Mouse (Mus musculus): ENCODE measurements around the gene Itga9. TPM values are rescaled to one million over a fixed set of nuclear protein-coding genes. Genes with fewer than 3 reads are reported as not detected.

Itga9 gene
- polyA plus RNA-seq, 1 experiment from 2014 or later = 5.9 TPM

DNA sequence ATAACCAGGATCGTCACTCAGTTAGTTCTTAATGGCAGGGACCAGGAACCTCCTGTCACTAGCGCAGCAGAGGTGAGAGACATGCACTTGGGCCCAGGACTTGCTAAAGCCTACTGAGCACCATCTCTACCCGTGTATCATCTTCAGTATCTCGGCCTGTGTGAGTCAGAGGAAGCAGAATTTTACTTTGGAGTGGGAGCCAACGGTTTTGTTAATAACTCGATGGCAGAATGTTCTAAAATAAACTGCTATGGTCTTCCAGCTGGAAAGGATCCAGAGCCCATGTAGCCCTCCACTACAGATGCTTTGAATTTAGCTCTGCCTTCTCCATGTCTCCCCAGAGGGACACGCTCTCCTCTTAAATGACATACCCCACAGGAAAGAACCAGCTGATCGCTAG, 75.7 kb downstream of the Itga9 start:
- no peak overlapping the region for H3K4me3 ChIP-seq (ENCODE audit: low read depth, low read length)
- no peaks in the 10 kb centered on the region for H3K4me1 ChIP-seq (replicated peaks; ENCODE audit: control insufficient read depth, insufficient read depth, low read length)
- no peak overlapping the region for H3K4me2 ChIP-seq (replicated peaks; ENCODE audit: low read depth)
- H3K27me3 ChIP-seq (replicated peaks; ENCODE audit: control insufficient read depth, insufficient read depth, low read length) = no peaks in the 10 kb centered on the region
- H3K9ac ChIP-seq (ENCODE audit: low read depth, low read length) = no peak overlapping the region
- WGBS = 70% methylated on average over 8 of the region's 8 CpGs
- no peak overlapping the region for H3K27ac ChIP-seq (ENCODE audit: low read depth, low read length)
- no peak for TF ChIP-seq CTCF (IDR thresholded peaks at IDR 0.05; ENCODE audit: low read depth)
- no peak for ATAC-seq
- H3K9me3 ChIP-seq (ENCODE audit: control insufficient read depth) = no peaks in the 10 kb centered on the region
- H3K36me3 ChIP-seq (ENCODE audit: control insufficient read depth, insufficient read depth) = no peaks in the 10 kb centered on the region

- no peak overlapping the region for H3K9ac ChIP-seq (ENCODE audit: low read depth, low read length)
- no peak overlapping the region for H3K4me2 ChIP-seq (replicated peaks; ENCODE audit: low read depth)
- no peaks in the 10 kb centered on the region for H3K36me3 ChIP-seq (ENCODE audit: control insufficient read depth, insufficient read depth)
- no peaks in the 10 kb centered on the region for H3K27me3 ChIP-seq (replicated peaks; ENCODE audit: control insufficient read depth, insufficient read depth, low read length)
- no peaks in the 10 kb centered on the region for H3K4me1 ChIP-seq (replicated peaks; ENCODE audit: control insufficient read depth, insufficient read depth, low read length)
- no peak for TF ChIP-seq CTCF (IDR thresholded peaks at IDR 0.05; ENCODE audit: low read depth)
- WGBS = 87% methylated on average over 7 of the region's 7 CpGs
- no peaks in the 10 kb centered on the region for H3K9me3 ChIP-seq (ENCODE audit: control insufficient read depth)
- ATAC-seq = no peak
- no peak overlapping the region for H3K27ac ChIP-seq (ENCODE audit: low read depth, low read length)
- H3K4me3 ChIP-seq (ENCODE audit: low read depth, low read length) = no peak overlapping the region
Observed at GRCm38 (mm10) chr9:118683507-118683906, 77.0 kb downstream of the Itga9 start.

DNA sequence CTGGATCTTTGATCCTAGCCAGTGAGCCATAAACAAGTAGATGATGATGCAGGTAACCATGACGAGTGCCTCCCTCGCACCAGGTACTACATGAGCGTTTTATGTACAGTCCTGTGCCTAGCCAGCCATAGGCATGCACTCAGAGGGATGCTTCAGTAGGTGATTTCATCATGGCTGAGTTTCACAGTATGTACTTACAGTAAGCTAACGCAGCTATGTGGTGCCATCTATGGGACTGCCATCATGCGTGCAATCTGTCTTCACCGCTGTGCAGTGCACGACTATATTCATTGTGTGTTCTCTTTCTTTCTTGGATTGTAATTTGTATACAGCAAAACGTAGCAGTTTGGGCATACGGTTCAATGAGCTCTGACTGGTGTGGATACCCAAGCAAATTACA, 77.9 kb downstream of the Itga9 start:
- peak; percentile 46 for TF ChIP-seq CTCF (IDR thresholded peaks at IDR 0.05; ENCODE audit: low read depth)
- Histone ChIP-seq H3K4me3 (ENCODE audit: low read depth, low read length) (no peak overlapping the region), H3K27ac (ENCODE audit: low read depth, low read length) (no peak overlapping the region), H3K9ac (ENCODE audit: low read depth, low read length) (no peak overlapping the region), H3K9me3 (ENCODE audit: control insufficient read depth) (no peaks in the 10 kb centered on the region), H3K4me2 (replicated peaks; ENCODE audit: low read depth) (no peak overlapping the region), H3K4me1 (replicated peaks; ENCODE audit: control insufficient read depth, insufficient read depth, low read length) (no peaks in the 10 kb centered on the region), H3K36me3 (ENCODE audit: control insufficient read depth, insufficient read depth) (no peaks in the 10 kb centered on the region), H3K27me3 (replicated peaks; ENCODE audit: control insufficient read depth, insufficient read depth, low read length) (no peaks in the 10 kb centered on the region)
- WGBS = 92% methylated on average over 9 of the region's 9 CpGs
- ATAC-seq = no peak

- H3K4me1 ChIP-seq (replicated peaks; ENCODE audit: control insufficient read depth, insufficient read depth, low read length) = no peaks in the 10 kb centered on the region
- H3K4me2 ChIP-seq (replicated peaks; ENCODE audit: low read depth) = no peak overlapping the region
- no peak for TF ChIP-seq CTCF (IDR thresholded peaks at IDR 0.05; ENCODE audit: low read depth)
- no peak for ATAC-seq
- H3K27ac ChIP-seq (ENCODE audit: low read depth, low read length) = no peak overlapping the region
- H3K27me3 ChIP-seq (replicated peaks; ENCODE audit: control insufficient read depth, insufficient read depth, low read length) = no peaks in the 10 kb centered on the region
- H3K36me3 ChIP-seq (ENCODE audit: control insufficient read depth, insufficient read depth) = no peaks in the 10 kb centered on the region
- no peak overlapping the region for H3K9ac ChIP-seq (ENCODE audit: low read depth, low read length)
- no peak overlapping the region for H3K4me3 ChIP-seq (ENCODE audit: low read depth, low read length)
- 65% methylated on average over 9 of the region's 9 CpGs for WGBS
- H3K9me3 ChIP-seq (ENCODE audit: control insufficient read depth) = no peaks in the 10 kb centered on the region
Observed at GRCm38 (mm10) chr9:118686166-118686961, 79.9 kb downstream of the Itga9 start.

GRCm38 (mm10) chr9:118688248-118688647, 81.8 kb downstream of the Itga9 start:
- Histone ChIP-seq H3K4me1 (replicated peaks; ENCODE audit: control insufficient read depth, insufficient read depth, low read length) (no peaks in the 10 kb centered on the region), H3K9me3 (ENCODE audit: control insufficient read depth) (no peaks in the 10 kb centered on the region), H3K9ac (ENCODE audit: low read depth, low read length) (no peak overlapping the region), H3K36me3 (ENCODE audit: control insufficient read depth, insufficient read depth) (no peaks in the 10 kb centered on the region), H3K4me3 (ENCODE audit: low read depth, low read length) (no peak overlapping the region), H3K4me2 (replicated peaks; ENCODE audit: low read depth) (no peak overlapping the region), H3K27ac (ENCODE audit: low read depth, low read length) (no peak overlapping the region), H3K27me3 (replicated peaks; ENCODE audit: control insufficient read depth, insufficient read depth, low read length) (no peaks in the 10 kb centered on the region)
- WGBS = 62% methylated on average over 4 of the region's 4 CpGs
- no peak for ATAC-seq
- TF ChIP-seq CTCF (IDR thresholded peaks at IDR 0.05; ENCODE audit: low read depth) = no peak

GRCm38 (mm10) chr9:118688921-118689451, 82.5 kb downstream of the Itga9 start:
- Histone ChIP-seq H3K4me1 (replicated peaks; ENCODE audit: control insufficient read depth, insufficient read depth, low read length) (no peaks in the 10 kb centered on the region), H3K27ac (ENCODE audit: low read depth, low read length) (no peak overlapping the region), H3K36me3 (ENCODE audit: control insufficient read depth, insufficient read depth) (no peaks in the 10 kb centered on the region), H3K9ac (ENCODE audit: low read depth, low read length) (no peak overlapping the region), H3K4me2 (replicated peaks; ENCODE audit: low read depth) (no peak overlapping the region), H3K9me3 (ENCODE audit: control insufficient read depth) (no peaks in the 10 kb centered on the region), H3K4me3 (ENCODE audit: low read depth, low read length) (no peak overlapping the region), H3K27me3 (replicated peaks; ENCODE audit: control insufficient read depth, insufficient read depth, low read length) (no peaks in the 10 kb centered on the region)
- WGBS = 59% methylated on average over 14 of the region's 14 CpGs
- TF ChIP-seq CTCF (IDR thresholded peaks at IDR 0.05; ENCODE audit: low read depth) = no peak
- ATAC-seq = no peak
